Mouse (Mus musculus): ENCODE measurements at regions not wholly inside any gene's neighbourhood (a gene's known extent, or its start where the extent isn't known, plus 50 kb on each side); places are given as distances from the start of the nearest gene placed in this dataset.

DNA sequence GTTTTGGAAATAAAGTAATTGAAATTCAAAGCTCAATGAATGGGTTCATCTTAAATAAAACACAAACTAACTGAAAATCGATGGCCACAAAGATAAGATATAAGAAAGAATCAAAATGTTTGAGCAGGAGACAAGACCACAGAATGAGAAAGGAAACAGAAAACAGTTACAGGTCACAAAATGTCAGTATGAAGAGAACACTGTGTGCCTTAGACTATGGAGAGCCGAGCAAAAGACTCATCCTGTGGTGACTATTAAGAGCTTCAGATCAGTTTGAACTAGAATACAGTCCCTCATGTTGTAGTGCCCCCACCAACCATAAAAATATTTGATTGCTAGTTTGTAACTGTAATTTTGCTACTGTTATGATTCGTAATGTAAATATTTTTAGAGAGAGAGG, 441.9 kb upstream of the 3110018I06Rik start:
- no peak for DNase-seq

DNA sequence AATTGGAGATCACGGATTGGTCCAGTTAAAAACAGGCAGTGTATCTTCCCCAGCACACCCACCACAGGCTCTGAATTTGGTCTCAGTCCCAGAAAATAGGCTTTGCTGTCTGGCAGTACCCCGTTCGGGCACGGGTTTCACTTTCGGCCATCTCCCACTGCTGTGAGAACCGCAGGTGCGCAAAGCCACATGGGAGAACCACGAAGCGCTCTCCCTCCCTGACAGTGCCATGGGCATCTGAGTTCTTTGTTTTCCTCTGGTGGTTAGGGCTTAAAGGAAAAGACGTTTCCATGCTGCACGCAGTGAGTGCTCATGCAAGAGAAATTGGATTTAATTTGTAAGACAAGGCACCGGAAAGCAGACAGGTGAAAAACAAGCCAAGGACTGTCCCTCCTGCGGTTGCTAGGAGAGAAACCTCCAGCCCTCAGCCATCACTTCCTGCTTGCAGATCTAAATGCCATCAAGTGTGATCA, 441.3 kb upstream of the 3110018I06Rik start:
- DNase-seq: no peak

DNA sequence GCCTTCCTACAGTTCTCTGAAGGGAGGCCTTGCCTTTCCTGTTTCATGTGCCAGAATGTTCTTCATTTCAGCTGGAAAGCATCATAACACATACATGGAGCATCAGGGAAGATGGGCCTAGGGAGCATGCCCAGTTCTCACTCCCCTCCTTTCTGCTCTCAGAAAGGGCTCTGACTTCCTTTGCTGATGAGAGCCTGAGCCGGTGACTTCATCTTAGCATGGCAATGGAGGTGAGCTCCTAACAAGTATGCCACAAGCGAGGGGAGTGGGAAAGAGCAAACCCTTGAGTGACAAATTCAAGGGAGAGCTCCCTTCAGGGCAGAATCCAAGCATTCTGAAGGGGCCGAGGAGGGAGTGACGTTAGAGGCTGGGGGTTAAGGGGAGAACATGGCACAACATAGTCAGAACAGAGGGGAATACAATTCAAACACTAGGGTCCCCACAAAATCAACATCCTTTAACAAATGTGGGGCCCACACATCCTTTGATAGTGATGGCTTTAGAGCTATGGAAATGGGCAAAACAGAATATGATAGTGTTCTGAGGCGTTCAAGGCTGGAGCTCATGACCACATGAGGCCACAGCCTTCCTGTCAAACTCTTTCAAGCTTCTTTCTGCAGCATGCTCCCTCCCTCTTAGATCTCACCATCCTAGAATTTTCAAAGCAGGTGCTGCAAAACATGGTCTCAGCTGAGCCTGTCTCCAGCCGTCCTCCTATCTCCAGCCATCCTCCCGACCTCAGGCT, 437.4 kb upstream of the 3110018I06Rik start:
- DNase-seq: no peak

DNA sequence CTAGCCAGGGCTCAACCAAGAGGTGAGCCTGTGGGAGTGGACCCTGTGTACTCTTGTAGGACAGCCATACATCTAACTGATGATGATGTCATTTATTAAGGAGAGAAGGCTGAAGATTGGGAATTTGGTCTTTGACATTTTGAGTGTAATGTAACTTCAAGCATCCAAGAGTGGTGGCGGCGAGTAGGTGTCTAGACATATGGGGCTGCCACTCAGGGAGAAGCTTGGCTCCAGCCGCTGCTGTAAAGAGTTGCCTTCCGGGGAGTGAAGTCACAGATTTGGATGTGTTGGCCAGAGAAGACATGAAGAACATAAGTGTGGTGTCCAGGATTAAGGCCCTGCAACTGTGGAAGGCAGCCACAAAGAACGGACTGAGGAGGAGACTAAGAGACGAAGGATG, 436.3 kb upstream of the 3110018I06Rik start:
- no peak for DNase-seq

DNA sequence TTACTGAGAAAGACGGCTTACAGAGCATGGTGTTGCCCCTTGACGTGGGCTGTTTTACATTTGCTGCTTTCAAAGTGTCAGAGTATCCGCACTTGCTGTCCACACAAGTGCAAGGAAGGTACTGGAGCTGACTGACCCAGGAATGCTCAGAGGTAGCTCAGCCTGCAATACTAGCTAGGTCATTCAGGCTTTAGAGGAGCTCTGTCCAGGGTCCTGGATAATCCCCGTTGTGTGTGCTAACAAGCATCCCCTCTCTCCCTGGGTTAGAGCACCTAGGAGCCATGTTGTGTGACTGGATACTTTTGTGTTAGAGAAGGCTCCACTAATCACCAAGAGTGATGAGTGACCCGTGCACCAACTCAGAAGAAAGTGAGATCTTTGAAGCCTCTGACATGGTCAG, 431.9 kb upstream of the 3110018I06Rik start:
- DNase-seq: peak; percentile 16

DNA sequence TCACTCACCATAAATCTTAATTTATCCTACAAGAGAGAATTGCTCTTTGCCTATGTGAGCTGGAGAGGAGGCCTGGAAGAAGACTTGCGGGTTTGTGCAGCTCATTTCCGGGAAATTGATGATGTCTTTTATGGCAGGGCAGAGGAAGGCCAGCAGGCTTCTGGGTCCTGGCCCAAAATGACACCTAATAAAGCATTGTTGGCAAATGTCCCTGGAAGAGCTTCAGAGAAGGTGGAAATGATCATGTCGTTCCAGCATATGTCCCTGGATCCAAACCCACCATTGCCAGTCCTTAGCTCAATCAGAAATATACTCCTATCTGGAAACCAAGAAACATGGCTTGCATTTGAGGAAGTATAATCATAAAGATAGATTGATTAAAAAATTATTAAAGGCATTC, 427.9 kb upstream of the 3110018I06Rik start:
- DNase-seq: no peak

DNA sequence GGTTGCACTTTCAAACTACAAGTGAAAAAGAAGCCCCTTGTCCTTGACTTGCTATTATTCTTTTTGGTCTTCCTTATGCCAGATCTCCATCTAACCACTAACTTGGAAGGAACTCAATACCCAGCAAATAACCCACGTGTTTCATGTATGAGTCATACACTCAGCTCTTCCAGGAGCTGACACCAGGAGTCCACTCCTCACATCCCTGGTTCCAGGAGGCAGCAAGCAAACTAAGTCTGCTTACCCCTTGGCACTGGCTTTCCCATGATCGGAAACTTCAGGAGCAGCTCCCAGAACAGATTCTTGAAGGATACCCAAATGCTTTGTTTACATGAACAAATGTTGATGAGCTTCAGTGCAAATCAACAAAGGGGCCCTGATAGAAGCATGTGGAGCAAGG, 421.1 kb upstream of the 3110018I06Rik start:
- no peak for DNase-seq

DNA sequence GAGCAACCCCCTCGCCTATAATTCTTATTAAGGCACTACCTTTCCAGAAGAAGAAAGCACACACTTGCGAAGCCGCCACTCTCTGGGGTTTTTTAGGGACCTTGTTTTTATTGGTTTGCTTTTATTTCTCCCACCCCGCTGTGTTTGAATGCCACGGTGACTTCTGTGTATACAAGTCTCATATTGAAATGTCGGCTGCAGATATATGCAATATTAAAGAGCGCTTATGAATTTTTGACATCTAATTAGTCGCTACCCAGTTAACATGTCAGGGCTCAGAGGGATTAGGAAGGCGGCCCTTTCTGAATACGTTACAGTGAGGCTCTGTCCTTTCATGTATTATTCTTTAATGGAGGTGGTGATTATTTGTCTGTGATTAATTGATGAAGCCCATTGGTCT, 405.9 kb upstream of the 3110018I06Rik start:
- DNase-seq: no peak

DNA sequence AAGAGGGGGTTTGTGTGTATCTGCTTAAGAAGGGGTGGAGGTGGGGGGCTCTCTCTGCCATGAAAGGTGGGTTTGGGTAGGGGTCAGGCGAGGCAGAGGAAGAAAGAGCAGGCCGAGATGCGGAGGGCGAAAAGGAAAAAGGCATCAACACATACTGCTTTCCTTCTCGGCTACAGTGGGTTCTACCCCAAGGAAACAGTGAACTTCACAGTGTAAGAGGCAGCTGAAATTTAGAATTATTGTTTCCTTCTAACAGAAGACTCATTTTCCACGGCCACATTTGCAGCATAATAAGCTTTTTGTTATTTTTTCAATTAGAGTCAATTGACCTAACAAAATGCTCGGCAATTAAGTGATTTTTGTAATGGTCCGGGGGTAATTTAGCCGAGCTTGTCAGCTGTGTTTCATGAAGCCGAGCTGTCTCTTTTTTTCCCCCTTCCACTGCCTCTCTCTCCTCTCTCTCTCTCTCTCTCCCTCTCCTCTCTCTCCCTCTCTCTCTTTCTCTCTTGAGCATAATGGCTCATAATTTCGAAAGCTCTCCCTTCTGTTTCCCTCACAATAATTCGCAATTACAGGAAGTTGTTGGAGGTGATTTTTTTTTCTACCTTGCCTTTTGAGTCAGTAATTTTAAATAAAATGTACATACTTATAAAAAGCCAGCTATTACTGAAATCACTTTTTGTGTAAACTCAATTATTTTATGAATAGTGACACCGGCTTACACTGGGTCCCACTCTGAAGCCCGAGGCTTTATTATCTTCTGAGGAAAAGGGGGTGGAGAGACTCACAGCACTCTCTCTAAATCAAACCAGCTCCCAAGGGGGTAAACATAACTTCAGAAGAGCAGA, 403.1 kb upstream of the 3110018I06Rik start:
- no peak for DNase-seq

DNA sequence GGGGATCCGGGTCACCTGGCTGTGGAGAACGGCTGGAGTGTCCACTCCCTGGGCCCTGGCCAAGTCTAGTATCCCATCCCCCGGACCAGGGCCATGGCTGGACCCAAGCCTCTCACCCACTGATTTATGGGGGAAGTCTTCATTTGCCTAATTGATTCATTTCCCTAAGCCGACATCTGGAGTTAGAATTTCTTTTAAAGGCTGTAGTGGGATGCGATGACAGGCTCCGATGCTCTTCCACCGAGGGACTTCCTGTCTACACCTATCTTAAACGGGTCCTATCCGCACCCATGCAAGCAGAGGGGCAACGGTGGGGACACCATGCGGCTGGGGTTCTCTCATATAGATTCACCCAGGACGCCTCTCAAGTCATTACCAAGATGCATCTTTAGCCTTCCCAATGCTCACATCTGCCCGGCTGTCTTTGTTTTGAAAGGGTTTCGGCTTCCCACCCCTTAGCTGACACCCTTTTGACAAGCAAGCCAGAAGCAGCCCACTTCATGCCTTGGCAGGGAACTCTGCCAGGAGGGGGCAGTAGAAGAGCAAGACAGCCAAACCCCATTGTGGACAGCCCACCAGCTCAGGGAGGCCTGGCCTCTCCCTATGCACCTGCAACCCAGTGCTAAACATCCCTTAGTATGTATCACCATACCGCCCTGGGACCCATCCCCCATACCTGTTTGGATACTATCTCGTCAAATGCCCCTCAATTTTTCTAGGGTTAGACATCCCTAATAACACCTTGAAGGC, 402.4 kb upstream of the 3110018I06Rik start:
- DNase-seq: peak; percentile 66

DNA sequence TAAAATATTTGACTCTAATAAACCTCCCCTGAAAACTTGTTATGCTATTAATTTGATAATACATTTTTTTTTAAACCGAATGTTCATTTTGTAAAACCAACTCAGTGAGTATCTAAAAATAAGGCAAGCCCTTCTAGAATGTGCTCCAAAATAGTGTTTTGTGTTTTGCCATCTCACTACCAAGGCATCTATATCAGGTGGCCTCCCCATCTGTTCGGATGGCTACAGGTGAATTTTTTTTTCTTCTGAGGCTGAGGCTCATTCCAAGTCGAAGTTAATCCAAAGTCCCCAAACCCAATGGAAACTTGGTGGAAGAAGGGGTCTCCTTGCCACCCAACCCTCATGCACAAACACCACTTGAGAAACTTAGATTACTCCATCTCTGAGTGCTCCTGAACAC, 396.3 kb upstream of the 3110018I06Rik start:
- no peak for DNase-seq

DNA sequence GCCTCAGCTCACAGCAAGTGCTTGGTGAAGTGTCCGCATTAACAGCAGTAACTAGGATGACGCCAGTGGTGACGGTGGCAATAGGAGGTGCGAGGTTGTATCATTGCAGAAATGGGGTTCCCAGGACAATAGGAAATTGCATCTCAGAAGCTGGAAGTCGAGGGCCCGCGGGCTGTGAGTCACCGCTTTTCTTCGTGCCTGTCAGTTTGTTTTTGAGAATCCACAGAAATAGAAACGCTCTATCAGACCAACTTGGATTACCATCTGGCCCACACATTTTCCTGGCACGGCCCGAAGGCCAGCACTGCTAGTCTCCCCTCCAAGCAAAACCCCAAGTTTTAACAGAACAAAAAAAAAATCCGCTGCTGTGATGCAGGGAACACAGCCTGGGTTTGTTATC, 395.1 kb upstream of the 3110018I06Rik start:
- no peak for DNase-seq

DNA sequence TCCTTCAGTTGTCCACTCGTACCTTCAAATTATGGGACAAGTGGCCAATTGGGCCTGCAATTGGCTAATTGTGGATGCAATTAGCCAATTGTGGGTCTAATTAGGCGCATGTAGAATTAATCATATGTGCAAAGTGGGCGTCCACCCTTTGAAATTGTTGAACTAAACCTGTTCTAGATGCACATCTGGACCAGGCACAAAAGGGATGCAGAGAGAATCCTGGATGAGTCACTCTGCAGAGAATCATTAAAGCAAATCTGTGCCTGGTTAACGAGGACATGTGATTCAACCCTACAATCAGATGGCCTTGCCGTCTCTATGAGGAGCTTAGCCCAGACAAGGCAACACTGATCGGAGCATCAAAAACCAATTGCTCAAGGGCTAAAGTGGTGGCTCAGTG, 393.0 kb upstream of the 3110018I06Rik start:
- no peak for DNase-seq

DNA sequence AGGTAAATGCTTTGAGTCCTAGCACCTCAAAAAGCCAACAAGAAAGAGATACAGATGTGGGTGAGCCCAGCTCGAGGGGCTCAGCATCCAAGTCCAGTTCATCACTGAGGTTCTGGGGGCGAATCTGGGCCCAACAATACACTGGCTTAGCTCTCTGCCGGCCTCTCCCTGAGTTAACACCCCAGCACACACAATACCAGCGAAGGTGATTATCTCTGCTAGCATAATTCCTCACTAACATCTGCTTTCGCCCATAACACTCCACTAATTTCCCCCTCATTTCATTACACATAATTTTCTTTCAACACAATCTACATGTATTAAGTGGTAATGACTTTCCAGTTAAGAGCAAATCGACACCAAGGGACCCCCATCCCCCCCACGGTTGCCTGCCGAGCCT, 383.9 kb upstream of the 3110018I06Rik start:
- DNase-seq: no peak

DNA sequence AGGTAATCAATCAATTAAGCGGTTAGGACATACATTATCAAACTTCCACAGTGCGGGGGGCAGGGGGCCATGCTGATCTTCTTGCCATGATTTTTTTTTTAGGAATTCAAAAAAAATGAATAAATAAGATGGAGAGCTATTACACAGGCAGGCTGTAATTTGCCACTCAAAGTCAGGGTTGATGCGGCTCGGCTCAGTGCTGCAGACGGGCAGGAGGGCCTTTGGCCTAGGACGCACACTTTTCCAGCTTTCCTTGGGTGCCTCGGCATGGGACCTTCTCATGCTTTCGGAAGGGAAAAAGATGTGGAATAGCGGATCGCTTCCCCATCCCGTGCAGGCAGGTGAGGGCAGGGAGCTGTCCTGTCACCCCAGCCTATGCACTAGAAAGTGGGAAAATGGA, 383.4 kb upstream of the 3110018I06Rik start:
- no peak for DNase-seq

DNA sequence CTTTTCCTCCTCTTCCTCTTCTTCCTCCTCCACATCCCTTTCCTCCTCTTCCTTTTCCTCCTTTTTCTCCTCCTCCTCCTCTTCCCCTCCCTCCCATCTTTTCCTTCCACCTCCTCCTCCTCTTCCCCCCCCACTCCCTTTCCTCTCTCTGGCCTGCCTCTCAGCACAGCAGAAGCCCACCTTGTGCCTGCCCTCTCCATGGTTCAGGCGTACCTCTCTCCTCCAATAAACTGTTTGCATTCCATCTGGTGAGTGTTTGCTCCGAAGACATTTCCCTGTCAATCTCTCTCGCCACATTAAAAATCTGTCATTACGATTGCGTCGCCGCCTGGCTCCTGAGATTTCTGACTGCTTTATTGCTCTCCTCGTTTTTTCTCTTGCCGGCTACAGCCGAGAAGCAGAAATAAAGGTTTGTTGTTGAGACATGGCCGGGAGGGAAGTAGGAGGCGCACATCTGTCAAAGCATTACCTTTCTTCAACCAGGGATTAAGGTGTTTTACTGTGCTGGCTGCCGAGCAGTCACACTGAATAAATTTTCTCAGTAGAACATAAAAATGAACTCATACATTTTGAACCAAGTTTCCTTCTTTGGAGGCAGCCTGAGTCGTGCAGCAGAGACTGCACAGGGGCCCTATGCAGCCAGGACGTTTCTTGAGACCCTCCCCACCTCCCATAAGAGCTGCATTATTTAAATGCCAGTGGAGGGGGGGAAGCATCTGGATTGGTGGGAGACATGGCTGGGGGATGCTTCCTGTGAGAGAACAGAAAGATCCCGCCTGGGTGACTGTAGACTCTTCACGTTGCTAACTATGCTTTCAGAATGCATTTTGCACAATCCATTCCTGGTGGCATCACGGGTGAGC, 376.3 kb upstream of the 3110018I06Rik start:
- DNase-seq: no peak

DNA sequence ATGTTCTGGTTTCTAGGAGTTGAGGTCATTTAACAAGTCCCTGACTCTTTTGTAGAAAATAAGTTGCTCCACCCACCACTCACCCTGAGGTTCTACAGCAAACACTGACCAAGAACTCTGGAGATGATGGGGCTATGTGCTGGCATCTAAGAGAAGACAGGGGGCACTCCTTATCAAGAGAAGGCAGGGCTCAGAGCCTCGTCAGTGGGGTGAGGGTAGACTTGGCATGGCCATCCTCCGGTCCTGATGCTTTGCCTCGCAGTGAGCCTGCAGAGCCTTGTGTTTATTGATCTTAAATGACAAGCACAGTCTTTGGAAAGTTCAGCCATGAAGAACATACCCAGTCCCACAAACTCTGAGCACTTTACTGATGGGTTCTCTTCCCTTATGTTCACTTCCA, 370.1 kb upstream of the 3110018I06Rik start:
- DNase-seq: no peak

DNA sequence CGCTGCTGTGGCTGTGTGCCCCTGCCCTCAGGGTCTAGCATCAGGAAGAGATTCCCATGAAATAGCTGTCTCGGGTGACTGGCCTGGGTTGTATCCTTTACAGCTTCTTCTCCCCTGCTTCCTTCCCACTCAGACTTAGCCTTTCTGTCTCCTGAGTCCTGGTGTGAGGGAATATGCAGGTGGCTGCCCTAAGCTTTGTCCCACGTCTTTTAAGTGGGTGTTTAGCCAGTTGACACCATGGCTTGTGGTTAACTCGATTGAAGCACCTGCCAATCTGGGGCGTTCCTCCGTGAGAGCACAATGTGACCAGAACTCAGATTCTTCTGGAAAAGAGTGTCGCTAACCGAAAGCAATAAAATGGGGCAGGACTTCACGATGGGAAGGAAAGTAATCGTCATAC, 369.4 kb upstream of the 3110018I06Rik start:
- no peak for DNase-seq

DNA sequence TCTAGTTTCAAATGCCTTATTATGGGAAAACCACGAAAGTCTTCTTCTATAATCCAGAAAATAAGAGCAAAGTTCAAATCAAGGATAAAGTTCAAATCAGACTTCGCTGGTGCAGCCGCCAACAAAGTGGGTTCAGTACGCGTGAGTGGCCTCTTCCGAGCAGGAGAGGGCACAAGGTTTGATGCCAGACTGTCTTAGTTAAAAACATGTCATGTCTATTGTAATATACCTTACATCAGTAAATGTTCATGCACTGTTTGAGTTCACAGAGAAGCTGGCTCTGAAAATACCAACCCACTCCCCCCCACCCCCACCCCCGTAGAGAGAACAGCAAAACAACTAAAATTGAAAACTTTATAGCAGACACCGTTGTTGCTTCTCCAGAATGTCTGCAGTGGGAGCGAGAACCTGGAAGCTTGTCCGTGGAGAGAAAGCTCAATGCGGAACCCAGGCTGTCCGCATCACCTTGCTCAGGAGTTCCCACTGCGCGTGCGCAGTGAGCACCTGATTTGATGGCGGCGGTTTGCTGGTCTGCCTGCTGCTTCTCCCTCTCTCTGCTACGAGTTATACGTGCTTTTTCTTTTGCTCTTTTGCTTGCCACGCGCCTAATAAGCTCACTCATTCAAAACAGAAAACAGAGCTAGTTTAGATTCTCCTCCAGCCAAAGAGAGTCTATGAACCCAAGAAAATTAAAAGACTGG, 367.8 kb upstream of the 3110018I06Rik start:
- no peak for DNase-seq

DNA sequence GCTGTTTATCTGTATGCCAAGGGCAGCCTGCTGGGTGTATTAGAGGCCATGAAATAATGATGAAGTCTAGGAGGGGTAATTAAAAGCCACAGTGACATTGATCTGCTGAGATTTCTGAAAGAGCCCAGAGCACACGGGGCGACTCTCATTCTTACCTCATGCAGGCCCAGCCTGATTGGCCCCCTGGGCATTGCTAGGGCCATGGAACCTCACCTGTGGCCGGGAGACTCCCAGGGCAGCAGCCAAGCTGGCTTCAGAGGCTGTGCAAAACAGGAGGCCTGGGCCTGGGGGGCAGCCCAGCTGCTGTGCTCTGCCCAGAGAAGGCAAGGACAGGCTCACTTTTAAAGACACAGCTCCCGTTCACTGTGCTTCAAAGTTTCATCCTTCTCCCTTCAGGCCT, 366.4 kb upstream of the 3110018I06Rik start:
- DNase-seq: no peak

DNA sequence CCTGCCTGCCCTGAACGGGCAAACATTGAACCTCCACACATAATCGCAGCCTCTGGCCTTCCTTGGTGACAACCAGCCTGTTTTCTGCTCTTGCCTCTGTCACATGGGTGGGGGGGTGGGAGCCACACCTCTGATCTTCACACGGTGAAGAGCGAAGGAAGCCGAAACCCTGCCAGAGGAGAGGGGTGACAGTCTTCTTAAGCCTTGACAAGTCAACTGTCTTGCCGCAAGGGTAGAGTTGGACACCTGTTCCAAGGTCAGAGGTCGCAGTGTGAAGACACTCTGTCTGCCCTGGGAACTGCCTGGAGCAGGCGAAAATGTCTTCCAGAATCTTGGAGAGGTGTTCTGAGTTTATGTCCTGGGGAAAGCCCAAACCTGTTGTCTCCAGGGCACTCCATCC, 364.8 kb upstream of the 3110018I06Rik start:
- no peak for DNase-seq
